Mouse (Mus musculus): ENCODE results near the gene Zfp534.
"Not testable (repeated sequence)": the region's sequence is repeated elsewhere in the genome, so short reads cannot be mapped to it uniquely, and the experiment has no call there.

The Zfp534 gene

DNA sequence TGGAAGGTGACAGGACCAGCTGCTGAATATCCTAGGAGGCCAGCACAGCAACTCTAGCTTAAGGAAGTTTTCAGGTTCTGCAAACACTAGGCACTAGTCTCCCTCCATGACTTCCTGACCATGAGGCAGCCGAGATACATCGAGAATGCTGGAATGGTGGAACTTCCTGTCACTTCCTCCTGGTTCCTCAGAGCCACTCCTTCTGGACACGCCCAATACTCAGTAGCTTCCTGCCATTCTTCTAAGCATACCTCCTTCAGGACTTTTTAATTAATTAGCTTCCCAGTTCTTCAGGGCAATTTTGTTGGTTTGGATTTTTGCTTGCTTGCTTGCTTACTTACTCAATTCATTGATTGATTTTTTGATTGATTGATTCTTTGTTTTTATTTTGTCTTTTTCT lies at the start of gene Zfp534:
Zfp534 (minus strand) TSS at position 101 of the 400 bp plus-strand sequence.
- not testable (repeated sequence) for DNase-seq (ENCODE audit: low read depth)

DNA sequence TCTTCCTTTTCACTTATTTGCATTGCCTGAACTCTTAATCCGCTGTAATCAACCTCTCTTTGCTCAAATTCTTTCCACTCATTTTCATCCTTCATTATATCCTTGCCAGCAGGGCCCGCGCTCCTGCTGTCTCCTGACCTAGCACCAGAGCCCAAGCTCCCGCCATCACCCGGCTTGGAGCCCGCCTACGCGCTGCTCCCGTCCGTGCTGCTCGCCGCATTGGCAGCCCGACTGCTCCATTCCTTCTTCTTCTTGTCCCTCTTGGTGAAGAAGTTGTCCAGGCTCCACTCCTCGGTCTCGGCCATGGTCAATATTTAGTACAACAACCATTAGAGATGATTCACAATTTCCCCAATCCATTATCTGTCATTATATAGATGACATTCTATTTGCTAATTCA lies 43.9 kb upstream of the Zfp534 start:
- DNase-seq (ENCODE audit: low read depth) = not testable (repeated sequence)

DNA sequence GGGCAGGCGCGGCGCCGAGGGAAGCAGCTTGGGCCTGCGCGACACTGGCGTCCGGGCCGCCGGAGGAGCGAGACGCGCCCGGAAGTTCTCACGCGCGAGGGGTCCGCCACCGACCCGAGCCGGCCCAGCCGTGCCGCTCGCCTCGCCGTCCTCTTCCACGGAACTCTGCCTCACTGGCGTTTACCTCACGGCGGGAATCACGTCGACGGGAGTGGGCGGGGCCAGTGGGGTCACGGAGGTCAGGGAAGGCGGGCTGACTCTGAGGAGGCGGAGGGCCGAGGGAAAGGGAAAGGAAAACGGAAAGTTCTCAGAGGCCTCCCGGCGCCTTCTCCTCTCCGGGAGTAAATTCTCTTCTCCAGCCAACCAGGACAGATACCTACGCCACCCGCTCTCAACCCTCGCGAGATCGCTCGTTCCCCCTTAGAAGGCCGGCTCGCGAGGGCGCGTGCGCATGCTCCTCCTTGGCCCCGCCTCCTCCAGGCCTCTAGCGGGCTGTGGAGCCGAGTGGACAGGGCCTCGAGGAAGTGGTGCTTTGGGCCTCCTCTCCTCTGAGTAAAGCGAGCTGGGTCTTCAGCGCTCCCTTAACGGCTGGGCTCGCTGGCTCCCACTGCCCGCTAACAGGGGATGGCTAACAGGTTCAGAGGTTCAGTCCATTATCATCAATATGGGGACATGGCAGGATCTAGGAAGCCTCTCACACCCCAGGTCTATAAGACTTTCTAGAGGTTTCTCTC lies 36.5 kb upstream of the Zfp534 start:
- DNase-seq (ENCODE audit: low read depth) = not testable (repeated sequence)

DNA sequence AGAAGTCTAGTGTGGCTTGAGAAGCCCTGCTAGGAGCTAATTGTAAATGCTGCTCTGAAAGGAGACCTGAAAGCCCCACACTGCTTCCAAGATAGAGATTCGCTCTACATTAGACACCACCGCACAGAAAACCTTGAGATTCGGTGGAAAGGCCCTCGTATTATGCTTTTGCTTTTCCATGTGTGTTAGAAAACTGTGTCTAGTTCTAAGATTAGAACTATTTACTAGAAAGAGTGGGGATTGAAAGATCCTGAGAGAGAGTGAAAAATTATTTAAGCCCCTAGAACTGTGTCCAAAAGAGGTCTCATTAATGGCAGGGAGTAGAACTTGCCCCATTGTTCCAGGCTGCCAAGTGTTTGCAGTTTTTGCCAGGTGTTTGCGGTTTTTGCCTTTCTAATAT lies 47.1 kb downstream of the Zfp534 start:
- DNase-seq (ENCODE audit: low read depth) = not testable (repeated sequence)

DNA sequence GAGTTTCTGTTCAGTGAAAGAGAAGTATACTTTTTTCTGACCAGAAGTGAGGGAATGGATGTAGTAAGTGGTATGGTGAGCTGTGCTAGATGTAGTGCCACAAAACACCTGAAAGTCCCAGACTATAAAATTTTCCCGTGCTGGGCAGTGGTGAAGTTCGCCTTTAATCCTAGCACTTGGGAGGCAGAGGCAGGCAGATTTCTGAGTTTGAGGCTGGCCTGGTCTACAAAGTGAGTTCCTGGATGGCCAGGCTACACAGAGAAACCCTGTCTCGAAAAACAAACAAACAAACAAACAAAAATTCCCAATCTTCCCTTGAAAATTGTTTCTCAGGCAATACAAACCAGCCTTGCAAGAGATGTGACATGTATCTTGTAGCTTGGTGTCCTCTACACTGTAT lies 54.9 kb downstream of the Zfp534 start:
- not testable (repeated sequence) for DNase-seq (ENCODE audit: low read depth)

DNA sequence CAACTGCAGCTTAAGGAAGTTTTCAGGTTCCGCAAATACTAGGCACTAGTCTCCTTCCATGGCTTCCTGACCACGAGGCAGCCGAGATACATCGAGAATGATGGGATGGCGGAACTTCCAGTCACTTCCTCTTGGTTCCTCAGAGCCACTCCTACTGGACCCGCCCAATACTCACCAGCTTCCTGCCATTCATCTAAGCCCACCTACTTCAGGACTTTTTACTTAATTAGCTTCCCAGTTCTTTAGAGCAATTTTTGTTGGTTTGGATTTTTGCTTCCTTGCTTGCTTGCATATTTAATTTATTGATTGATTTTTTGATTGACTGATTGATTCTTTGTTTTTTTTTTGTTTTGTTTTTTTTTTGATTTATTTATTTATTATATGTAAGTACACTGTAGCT lies 59.9 kb downstream of the Zfp534 start, which contains the start of gene Zfp979:
Zfp979 (minus strand) TSS at position 101 of the 400 bp plus-strand sequence.
- DNase-seq (ENCODE audit: low read depth) = not testable (repeated sequence)

DNA sequence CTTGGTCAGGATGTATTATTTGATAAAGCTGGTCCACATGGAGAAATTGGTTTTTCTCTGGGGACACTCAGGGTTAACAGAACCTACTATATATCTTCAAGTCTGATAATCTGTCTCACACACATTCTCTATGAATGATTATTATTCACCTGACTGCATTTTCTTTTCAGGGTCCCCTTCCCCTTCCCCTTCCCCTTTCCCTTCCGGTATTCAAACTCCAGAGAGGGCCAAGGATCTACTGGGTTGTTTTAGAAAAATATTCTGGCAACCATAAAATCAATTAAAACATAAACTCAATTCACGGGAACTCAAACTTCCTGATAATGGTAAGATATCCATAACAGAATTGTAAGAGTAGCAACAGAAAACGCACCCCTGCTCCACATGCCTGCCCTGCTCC lies 60.4 kb downstream of the Zfp534 start:
- not testable (repeated sequence) for DNase-seq (ENCODE audit: low read depth)

DNA sequence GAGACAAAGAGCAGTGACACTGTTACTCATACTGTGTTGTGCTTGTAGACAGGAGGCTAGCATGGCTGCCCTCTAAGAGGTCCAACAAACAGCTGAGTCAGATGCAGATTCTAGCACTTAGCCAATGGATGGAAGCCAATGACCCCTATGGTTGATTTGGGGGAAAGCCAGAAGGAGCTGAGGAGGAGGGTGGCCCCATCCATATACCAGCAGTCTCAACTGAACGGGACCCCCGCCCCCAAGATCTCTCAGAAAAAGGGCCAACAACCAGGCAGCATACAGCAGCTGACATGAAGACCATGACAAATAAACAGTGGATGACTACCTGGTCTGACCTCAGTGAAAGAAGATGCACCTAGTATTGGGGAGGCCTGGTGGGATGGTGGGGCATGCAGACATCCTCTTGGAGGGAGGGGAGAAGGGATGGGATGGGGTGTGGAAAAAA lies 68.5 kb downstream of the Zfp534 start:
- DNase-seq (ENCODE audit: low read depth) = not testable (repeated sequence)
